Mouse (Mus musculus) liver, embryonic 13.5 days (tissue): ENCODE measurements at regions not wholly inside any gene's neighbourhood (a gene's known extent, or its start where the extent isn't known, plus 50 kb on each side); places are given as distances from the start of the nearest gene placed in this dataset.

Experiments
- ATAC-seq: fragments of 200-750 bp; cut with Nextera tagmentation; 2 replicates; pipeline ENCODE4 v1.8.0; 2017; ENCODE audit warnings: low read depth, mild to moderate bottlenecking, moderate number of reproducible peaks, moderate library complexity
- DNase-seq: peaks from one replicate; pipeline ENCODE4 v3.0.0; 2022
- H3K27ac ChIP-seq: fragments of 300-500 bp; sonication (generic); 2 replicates; pipeline ENCODE4 v1.5.1; 2015; ENCODE audit warnings: moderate library complexity, mild to moderate bottlenecking, inconsistent platforms
- H3K27me3 ChIP-seq: fragments of 300-500 bp; sonication (generic); 2 replicates; pipeline ENCODE4 v1.6.1; 2015; ENCODE audit warnings: mild to moderate bottlenecking, inconsistent platforms
- H3K36me3 ChIP-seq: fragments of 300-500 bp; sonication (generic); 2 replicates; pipeline ENCODE4 v1.6.1; 2015; ENCODE audit warnings: mild to moderate bottlenecking, inconsistent platforms
- H3K4me1 ChIP-seq: fragments of 300-500 bp; sonication (generic); replicated peaks from 2 replicates; pipeline ENCODE4 v1.6.1; 2015; ENCODE audit warnings: inconsistent platforms
- H3K4me2 ChIP-seq: fragments of 300-500 bp; sonication (generic); 2 replicates; pipeline ENCODE4 v1.6.1; 2015; ENCODE audit warnings: inconsistent platforms, mild to moderate bottlenecking, moderate library complexity
- H3K4me3 ChIP-seq: fragments of 300-500 bp; sonication (generic); replicated peaks from 2 replicates; pipeline ENCODE4 v1.5.1; 2015; ENCODE audit warnings: mild to moderate bottlenecking, inconsistent platforms
- H3K9ac ChIP-seq: fragments of 300-500 bp; sonication (generic); 2 replicates; pipeline ENCODE4 v1.6.1; 2015; ENCODE audit warnings: mild to moderate bottlenecking, inconsistent platforms
- H3K9me3 ChIP-seq: fragments of 300-500 bp; sonication (generic); replicated peaks from 2 replicates; pipeline ENCODE4 v1.6.1; 2016; ENCODE audit warnings: inconsistent platforms
- WGBS: fragments of 180-500 bp; shearing (Covaris S2); methylation state at CpG from one replicate; pipeline ENCODE4 v1.1.7; 2015; ENCODE audit not compliant: insufficient replicate concordance; 5-methylcytosine and 5-hydroxymethylcytosine counted together

DNA sequence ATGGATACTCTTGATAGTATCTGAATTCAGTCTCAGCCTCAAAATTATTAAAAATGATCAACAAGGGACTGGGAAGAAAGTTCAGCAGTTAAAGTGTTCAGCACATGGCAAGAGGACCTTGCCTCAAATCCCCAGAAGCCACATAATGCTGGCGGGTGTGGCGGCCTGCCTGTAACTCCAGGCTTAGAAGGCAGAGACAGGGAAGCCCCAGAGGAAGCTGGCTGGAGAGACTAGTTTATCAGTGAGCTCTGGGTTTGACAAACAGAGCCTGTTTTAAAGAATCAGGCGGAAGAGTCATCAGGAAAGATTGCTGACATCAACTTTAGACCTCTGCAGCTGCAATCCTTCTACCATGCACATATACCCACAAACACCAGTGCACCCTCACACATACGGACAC, 52.1 kb upstream of the Fyn start:
- Histone ChIP-seq H3K4me1 (no peaks in the 10 kb centered on the region), H3K27me3 (no peaks in the 10 kb centered on the region), H3K4me3 (no peak overlapping the region), H3K27ac (no peak overlapping the region), H3K36me3 (no peaks in the 10 kb centered on the region), H3K9me3 (no peaks in the 10 kb centered on the region), H3K9ac (no peak overlapping the region), H3K4me2 (no peak overlapping the region)
- DNase-seq (no peak), ATAC-seq (no peak)
- 45% methylated on average over 4 of the region's 4 CpGs for WGBS

DNA sequence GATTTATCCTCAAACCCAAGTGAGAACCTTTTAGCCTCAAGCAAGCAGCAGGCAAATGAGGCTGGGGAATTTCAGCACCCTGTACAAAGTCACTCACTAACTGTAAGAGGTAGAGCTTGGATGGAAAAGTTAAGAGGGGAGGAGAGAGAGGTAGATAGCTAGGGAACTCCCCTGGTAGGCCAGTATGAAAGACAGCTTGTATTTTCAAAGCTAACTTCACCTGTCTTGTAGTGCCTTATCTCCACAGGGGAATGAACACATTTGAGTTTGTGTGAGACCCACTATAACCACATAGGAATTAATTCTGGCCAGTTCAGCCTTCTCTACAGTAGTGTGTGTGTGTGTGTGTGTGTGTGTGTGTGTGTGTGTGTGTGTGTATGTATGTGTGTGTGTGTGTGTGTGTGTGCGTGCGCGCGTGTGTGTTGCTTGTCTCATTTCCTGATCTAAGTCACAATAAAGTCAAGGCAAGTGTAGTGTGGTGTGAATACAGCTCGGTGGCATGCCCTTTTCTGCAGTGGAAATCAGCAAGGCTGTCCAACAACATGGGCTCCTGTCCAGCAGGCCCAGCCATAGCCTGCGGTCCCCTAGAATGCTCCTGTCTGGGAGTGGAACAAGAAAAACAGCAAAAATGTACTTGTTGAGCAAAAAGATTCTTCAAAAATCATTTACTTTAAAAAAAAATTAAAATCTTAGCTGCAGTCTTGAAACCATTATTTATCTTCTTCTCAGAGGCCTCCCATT, 53.1 kb upstream of the Fyn start:
- 78% methylated on average over 6 of the region's 6 CpGs for WGBS
- H3K4me1 ChIP-seq = no peaks in the 10 kb centered on the region
- no peak overlapping the region for H3K9ac ChIP-seq
- no peaks in the 10 kb centered on the region for H3K9me3 ChIP-seq
- ATAC-seq = no peak
- no peak for DNase-seq
- no peak overlapping the region for H3K4me2 ChIP-seq
- H3K4me3 ChIP-seq = no peak overlapping the region
- H3K27me3 ChIP-seq = no peaks in the 10 kb centered on the region
- no peaks in the 10 kb centered on the region for H3K36me3 ChIP-seq
- no peak overlapping the region for H3K27ac ChIP-seq

DNA sequence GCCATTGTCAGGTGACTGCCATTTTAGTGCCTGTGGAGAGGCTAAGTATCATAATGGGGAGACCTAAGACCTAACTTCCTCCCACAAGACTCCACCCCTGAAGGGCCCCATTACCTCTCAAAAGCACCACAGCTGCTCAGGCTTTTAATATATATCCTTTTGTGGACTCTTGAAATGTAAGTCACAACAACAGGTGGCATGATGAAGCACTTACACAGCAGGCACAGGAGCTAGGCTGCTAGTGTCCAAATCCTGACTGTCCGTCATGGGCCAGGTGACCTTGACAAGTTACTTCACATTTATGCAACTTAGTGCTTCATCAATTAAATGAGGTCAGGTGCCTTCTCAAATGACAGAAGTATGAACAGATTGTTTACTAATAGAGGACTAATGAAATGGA, 57.2 kb upstream of the Fyn start:
- no peaks in the 10 kb centered on the region for H3K9me3 ChIP-seq
- 83% methylated on average over 1 of the region's 1 CpGs for WGBS
- ATAC-seq = no peak
- H3K4me1 ChIP-seq = no peaks in the 10 kb centered on the region
- H3K27me3 ChIP-seq = no peaks in the 10 kb centered on the region
- H3K4me3 ChIP-seq = no peak overlapping the region
- H3K9ac ChIP-seq = no peak overlapping the region
- H3K4me2 ChIP-seq = no peak overlapping the region
- H3K36me3 ChIP-seq = no peaks in the 10 kb centered on the region
- H3K27ac ChIP-seq = no peak overlapping the region
- DNase-seq = no peak

DNA sequence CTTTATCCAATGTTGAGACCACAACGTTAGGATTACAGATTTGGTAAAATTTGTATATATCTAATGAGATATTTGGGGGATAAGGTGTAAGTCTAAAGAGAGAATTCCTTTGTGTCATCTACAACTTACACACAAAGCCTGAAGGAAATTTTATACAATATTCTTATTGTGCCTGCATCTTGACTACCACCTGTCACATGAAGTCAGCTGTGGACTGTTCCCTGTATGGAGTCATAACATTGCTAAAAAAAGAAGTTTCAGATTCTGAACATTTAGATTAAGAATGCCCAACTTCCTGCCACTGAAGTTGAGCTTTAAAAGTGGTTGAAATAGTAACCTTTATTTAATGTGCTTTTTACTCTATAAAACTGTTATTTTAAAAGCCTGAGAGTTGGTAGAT, 60.1 kb upstream of the Fyn start:
- no peak for DNase-seq
- H3K36me3 ChIP-seq = no peaks in the 10 kb centered on the region

DNA sequence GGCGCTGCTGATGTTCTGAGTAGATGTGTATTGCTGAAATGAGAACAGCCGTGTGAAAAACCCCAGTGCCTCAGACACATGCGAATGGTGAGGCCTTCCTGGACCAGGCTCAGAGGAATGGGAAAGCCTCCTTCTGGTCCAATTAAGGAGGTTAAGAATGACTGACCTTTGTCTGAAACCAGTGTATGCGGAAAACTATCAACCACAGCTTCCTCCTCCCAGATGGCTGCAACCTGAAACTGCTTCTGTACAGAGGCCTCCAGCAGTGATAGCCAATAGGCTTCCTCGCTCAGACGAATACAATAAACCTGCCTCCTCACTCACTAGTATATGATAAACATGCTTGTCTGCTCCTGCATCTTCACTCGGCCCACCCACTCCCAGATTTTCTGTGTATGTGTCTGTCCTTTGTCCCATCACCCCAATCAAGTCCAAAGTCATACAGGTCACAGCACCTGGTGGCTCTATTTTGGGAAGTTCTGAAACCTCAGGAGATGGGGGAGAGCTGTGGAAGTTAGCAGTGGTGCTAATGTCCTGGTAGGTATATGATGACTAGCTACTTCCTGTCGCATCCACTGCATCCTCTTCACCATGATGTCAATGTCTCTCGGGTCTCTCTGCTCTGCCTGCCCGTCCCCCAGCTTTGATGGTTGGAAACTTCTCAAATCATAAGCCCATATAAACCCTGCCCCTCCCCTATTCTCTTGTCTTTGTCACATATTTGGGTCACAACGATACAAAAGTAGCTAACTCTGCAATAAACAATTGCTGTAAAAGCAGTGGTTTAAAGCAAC, 75.8 kb upstream of the Fyn start:
- no peak overlapping the region for H3K4me3 ChIP-seq
- no peak overlapping the region for H3K4me2 ChIP-seq
- no peaks in the 10 kb centered on the region for H3K27me3 ChIP-seq
- 35% methylated on average over 11 of the region's 11 CpGs for WGBS
- DNase-seq (no peak), ATAC-seq (no peak)
- no peak overlapping the region for H3K27ac ChIP-seq
- H3K9ac ChIP-seq = no peak overlapping the region
- no peaks in the 10 kb centered on the region; the same call in 1 of the 2 replicates for H3K4me1 ChIP-seq
- no peaks in the 10 kb centered on the region for H3K9me3 ChIP-seq
- no peaks in the 10 kb centered on the region for H3K36me3 ChIP-seq

More for the DNA sequence above, 60.1 kb upstream of the Fyn start:
- ATAC-seq = no peak
- Histone ChIP-seq H3K9ac (no peak overlapping the region), H3K4me3 (no peak overlapping the region), H3K9me3 (no peaks in the 10 kb centered on the region), H3K27me3 (no peaks in the 10 kb centered on the region), H3K27ac (no peak overlapping the region), H3K4me1 (no peaks in the 10 kb centered on the region), H3K4me2 (no peak overlapping the region)
- 40% methylated on average over 1 of the region's 1 CpGs for WGBS

DNA sequence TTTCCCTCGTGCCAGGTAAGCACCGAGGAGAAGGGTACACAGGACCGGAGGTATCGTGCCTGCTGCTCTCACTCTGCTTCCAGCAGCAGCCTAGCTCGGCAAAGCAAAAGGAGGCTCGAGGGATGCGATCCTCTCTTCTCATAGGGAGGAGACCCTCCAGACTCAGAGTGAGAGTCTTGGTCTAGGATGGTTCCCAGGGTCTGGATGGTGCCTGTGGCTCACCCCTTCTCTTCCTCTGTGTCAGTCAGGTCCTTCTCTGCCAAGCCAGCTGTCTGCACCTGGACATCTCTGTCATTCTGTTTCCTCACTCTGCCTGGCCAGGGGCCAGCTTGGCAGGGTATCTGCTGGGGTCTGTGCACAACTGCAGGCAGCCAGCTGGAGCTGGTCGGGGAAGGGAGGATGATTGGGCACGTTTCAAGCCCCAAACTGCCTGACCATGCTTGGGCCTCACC, 76.9 kb upstream of the Fyn start:
- no peak overlapping the region for H3K9ac ChIP-seq
- H3K27ac ChIP-seq = no peak overlapping the region
- no peaks in the 10 kb centered on the region for H3K27me3 ChIP-seq
- no peak overlapping the region for H3K4me2 ChIP-seq
- DNase-seq (no peak), ATAC-seq (no peak)
- H3K9me3 ChIP-seq = no peaks in the 10 kb centered on the region
- WGBS = 57% methylated on average over 9 of the region's 9 CpGs
- no peak overlapping the region for H3K4me3 ChIP-seq
- H3K36me3 ChIP-seq = no peaks in the 10 kb centered on the region
- H3K4me1 ChIP-seq = no peaks in the 10 kb centered on the region; the same call in 1 of the 2 replicates

DNA sequence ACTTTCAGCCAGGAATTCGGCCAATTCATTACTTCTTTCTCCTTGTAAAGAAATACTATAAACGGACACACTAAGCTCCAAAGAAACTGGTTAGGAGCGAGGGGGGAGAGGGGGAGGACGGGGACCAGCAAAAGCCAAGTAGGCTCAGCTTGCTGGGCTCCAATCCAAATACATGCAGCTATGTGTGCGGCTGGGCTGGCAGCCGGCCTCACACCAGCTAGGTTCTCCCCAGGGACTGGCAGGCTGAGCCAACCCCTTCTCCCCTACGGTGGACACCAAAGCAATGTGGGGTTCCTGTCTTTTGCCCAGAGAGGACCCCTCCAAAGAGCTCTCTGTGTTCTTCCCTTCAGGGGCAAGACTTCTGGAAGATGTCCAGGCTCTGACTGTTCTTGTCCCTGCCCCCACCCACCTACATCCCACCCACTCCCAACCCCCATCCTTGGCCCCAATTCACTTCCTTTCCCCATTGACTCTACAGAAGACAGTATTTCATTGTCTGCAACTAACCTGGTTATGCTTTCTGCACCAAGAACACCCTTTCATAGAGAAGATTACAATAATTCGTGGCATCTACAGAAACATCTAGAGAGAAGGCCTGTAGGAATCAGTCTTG, 77.4 kb upstream of the Fyn start:
- Histone ChIP-seq H3K27me3 (no peaks in the 10 kb centered on the region), H3K4me3 (no peak overlapping the region), H3K4me2 (no peak overlapping the region), H3K36me3 (no peaks in the 10 kb centered on the region), H3K9ac (no peak overlapping the region), H3K4me1 (no peaks in the 10 kb centered on the region; the same call in 1 of the 2 replicates), H3K9me3 (no peaks in the 10 kb centered on the region), H3K27ac (no peak overlapping the region)
- no peak for DNase-seq
- ATAC-seq = no peak
- WGBS = 66% methylated on average over 8 of the region's 8 CpGs

DNA sequence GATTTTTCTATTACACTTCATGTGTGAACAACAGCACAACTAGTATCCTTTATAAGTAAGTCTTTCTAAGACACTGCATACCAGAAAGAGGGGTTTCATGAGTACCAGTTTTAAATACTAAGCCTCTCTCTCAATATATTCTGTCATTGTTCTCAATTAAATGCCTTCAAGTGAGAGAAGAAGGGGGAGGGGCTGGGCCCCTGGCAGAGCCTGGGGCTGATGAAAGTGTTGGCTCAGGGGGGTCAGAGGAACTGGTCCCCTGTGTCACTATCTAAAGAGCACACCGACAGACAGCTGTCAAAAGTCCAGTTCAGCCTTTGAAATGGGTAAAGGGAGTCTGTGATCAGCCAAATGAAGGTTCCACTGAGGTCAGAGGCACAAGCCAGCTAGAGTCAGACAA, 78.4 kb upstream of the Fyn start:
- no peak for ATAC-seq
- WGBS = 70% methylated on average over 1 of the region's 1 CpGs
- Histone ChIP-seq H3K27me3 (no peaks in the 10 kb centered on the region), H3K36me3 (no peaks in the 10 kb centered on the region), H3K9me3 (no peaks in the 10 kb centered on the region), H3K9ac (no peak overlapping the region), H3K27ac (no peak overlapping the region), H3K4me2 (no peak overlapping the region), H3K4me3 (no peak overlapping the region), H3K4me1 (no peaks in the 10 kb centered on the region; the same call in 1 of the 2 replicates)
- no peak for DNase-seq

DNA sequence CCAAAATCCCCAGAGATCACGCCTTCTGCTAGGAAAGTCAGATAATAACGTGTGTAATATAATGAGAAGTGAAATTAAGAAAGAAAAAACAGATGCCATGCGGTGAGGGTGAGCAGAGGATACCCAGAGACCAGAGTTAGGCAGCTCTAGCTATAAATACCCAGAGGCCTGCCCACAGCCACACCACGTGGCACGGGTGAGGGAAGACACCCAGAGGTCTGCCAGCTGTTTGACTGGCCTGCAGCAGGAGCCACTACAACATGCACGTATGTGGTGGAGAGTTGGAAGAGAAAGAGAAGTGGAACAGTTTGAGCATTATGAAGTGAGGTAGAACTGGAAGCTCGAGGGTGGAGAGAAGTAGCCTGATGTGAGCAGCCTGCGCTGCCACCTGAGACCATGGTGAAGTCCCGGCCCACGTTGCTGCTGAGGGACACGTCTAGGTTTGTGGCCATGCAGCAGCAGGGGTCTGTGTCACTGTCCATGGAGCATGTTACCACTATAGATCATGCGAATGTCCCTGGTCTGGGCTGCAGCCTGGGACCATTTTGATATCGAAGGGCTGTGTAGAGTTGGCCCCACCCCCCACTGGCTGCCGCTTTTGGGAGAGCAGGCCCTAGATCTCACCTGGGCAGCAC, 88.2 kb upstream of the Fyn start:
- ATAC-seq (no peak), DNase-seq (no peak)
- no peaks in the 10 kb centered on the region for H3K27me3 ChIP-seq
- H3K9me3 ChIP-seq = no peaks in the 10 kb centered on the region
- H3K4me2 ChIP-seq = no peak overlapping the region
- H3K9ac ChIP-seq = no peak overlapping the region
- H3K27ac ChIP-seq = no peak overlapping the region
- 64% methylated on average over 14 of the region's 14 CpGs for WGBS
- no peaks in the 10 kb centered on the region for H3K4me1 ChIP-seq
- H3K36me3 ChIP-seq = no peaks in the 10 kb centered on the region
- no peak overlapping the region for H3K4me3 ChIP-seq

DNA sequence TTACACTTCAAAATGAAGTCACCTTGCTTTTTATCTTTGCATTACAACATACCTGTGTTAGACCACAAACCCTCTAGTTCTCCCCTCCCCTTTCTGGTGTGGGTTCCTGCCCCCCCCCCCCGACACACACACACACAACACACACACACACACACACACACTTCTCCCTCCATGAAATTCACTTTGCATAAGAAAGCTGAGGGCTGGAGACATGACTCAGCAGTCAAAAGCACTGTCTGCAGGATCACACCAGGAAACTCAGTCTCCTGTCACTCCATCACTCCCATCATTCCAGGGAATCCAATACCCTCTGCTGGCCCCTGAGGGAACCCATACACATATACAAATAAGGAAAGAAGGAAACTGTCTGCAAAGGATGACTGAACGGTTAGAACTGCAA, 94.5 kb upstream of the Fyn start:
- no peaks in the 10 kb centered on the region for H3K9me3 ChIP-seq
- ATAC-seq = no peak

DNA sequence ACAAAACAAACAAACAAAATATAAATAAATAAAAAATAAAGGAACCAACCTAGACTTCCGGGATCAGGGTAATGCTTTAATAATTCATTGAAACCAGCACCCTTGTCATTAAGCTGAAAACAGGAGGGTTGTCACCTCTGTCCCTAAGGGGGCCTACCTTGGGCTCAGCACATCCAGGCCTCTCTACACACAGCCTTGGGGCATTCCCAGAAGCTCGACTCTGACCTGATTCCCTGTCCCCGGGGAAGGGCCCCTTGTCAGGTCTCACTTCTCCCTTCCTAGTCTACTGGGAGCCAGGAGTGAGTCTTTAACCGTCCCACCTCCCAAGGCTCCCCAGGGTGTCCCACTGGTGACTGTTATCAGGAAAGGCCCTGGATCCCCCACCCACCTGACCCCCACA, 95.2 kb upstream of the Fyn start:
- no peak for ATAC-seq
- Histone ChIP-seq H3K9me3 (no peaks in the 10 kb centered on the region), H3K4me1 (no peaks in the 10 kb centered on the region), H3K27me3 (no peaks in the 10 kb centered on the region), H3K36me3 (no peaks in the 10 kb centered on the region), H3K4me2 (no peak overlapping the region), H3K27ac (no peak overlapping the region), H3K9ac (no peak overlapping the region), H3K4me3 (no peak overlapping the region)
- DNase-seq = no peak
- WGBS = 59% methylated on average over 4 of the region's 4 CpGs

More for the DNA sequence above, 94.5 kb upstream of the Fyn start:
- H3K27ac ChIP-seq = no peak overlapping the region
- H3K4me2 ChIP-seq = no peak overlapping the region
- 27% methylated on average over 2 of the region's 2 CpGs for WGBS
- no peak overlapping the region for H3K4me3 ChIP-seq
- no peaks in the 10 kb centered on the region for H3K27me3 ChIP-seq
- DNase-seq = no peak
- no peaks in the 10 kb centered on the region for H3K4me1 ChIP-seq
- no peaks in the 10 kb centered on the region for H3K36me3 ChIP-seq
- H3K9ac ChIP-seq = no peak overlapping the region
